Mouse (Mus musculus) thymus, adult 2 months (tissue): Measurements from ENCODE around the gene Tbxas1.

ENCODE experiments used
- CTCF ChIP-seq: fragments of 200-500 bp; IDR thresholded peaks from 2 replicates; pipeline ENCODE4 v1.5.1; 2012; ENCODE audit warnings: mild to moderate bottlenecking, control low read depth, low read length, moderate library complexity, borderline replicate concordance; ENCODE audit not compliant: control insufficient read depth, poor library complexity, insufficient read depth; ENCODE audit errors: extremely low read depth
- POLR2A ChIP-seq: fragments of 200-500 bp; IDR thresholded peaks from 2 replicates; pipeline ENCODE4 v1.6.1; 2012; ENCODE audit warnings: mild to moderate bottlenecking, low read length, control low read depth, moderate library complexity; ENCODE audit not compliant: control insufficient read depth, poor library complexity, insufficient read depth; ENCODE audit errors: extremely low read depth

GRCm38 (mm10) chr6:38914181-38914580, 39.0 kb downstream of the Tbxas1 start:
- TF ChIP-seq CTCF (no peak), POLR2A (no peak)
